Mouse (Mus musculus): ENCODE measurements around the gene Gm12184. TPM values are rescaled to one million over a fixed set of nuclear protein-coding genes. Genes with fewer than 3 reads are reported as not detected.

Gm12184 gene
- polyA plus RNA-seq (2012; rRNA removed), result 7.7 and 8.0 TPM in 2 replicates

DNA sequence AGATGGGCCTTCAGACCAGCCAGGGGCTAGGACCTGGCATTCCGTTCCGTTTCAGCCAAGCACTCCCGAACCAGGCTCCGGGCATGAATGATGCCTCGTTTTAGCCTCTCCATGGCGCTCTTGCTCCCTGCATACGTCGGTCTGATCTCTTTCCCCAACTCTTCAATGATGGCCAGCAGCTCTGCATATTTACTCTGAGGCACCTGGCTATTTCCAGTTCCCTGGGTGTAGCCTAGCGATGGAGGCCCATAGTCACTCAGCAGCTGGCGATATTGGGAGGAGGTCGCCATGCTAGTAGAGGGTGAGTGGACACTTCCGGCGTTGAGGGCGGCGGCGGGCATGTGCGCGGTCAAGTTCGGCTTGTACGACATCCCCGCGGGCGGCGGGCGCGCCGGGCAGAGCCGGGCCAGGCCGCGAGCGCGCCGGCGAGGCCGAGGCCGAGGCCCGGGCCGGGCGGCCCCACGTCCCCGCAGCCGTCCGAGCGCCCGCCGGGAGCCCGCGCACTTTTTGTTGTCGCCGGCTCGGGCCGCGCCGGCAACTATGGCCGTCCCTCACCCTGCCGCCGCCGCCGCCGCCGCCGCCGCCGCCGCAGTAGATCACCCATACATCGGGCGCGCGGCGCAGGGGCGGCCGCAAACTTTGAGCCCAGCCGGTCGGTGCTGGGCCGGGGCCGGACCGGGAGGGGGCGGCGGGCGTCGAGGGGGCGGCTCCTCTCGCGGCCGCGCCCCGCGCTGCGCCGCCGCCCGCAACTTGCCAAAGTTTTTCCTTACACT lies at the start of gene Gm12184, which contains the start of gene Trim7:
TSS of gene Gm12184 (minus strand) at position 677 of the 773 bp plus-strand sequence.
TSS of gene Trim7 (plus strand) at position 162 of the 773 bp plus-strand sequence.

DNA sequence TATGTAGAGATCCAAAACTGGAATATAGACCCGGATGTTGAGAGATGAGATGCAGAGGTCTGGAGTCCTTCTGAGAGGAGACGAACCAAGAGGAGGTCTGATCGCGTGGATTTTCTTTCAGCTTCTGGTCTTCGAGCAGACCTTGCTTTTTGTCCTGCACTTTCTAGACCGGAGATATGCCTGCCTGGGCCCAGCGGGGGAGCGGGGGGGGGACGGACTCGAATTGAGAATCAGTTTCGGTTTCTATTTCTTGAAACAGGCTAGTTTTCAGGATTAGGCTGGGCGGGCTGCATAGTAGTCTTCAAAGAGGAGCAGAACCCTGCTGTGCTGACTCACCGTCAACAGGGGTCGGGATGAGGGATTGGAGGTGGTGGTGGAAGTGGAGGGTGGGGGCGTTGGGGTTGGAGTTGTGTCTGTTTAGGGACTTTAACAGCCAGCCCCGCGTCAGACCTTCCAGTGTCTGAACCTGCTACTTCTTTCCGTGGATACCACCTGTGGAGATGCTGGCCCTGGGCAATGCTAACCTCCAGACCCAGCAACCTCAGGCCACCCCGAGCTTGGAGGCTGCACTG lies 44.8 kb upstream of the Gm12184 start, which contains the start of gene Irgm1:
TSS of gene Irgm1 (minus strand) at position 483 of the 572 bp plus-strand sequence.

DNA sequence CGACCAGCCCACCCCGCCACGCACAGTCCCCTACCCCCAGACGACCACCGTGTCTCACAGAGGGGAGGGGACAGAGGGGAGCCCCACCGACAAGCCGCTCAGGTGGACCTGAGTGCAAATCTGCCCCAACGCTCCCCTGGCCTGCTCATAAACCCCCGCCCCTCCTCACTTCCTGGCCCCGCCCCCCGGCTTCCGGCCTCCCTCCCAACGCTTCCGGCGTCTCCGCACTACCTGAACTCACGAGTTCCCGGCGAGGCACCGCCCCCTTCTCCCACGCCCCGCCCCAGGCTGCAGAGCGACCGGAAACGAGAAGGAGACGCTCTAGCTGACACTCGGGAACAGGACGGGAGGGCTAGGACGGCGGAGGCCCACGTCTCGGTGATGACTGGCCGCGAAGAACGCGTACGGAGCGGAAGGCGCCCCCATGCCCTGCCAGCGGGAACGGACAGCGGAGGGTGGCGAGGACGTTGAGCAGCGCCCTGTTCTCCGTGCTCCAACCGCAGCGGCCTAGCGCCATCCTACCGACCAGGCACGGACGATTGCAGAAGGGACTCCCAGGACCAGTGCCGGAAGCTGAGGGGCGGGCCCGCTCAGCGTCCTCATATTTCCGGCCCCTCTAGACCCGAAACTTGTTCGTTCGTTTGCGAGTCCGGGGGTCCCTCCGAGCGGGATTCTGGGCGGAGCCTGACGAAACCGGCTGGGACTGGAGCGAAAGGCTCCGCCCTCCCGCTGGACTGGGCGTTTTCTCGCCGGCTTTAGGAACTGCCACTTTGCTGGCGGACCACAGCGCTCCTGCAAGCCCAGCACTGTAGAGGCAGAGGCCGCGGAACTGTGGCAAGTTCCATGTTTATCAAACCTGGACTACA lies 9.4 kb downstream of the Gm12184 start, which contains the start of gene Trim41:
TSS of gene Trim41 (minus strand) at position 554 of the 866 bp plus-strand sequence.

DNA sequence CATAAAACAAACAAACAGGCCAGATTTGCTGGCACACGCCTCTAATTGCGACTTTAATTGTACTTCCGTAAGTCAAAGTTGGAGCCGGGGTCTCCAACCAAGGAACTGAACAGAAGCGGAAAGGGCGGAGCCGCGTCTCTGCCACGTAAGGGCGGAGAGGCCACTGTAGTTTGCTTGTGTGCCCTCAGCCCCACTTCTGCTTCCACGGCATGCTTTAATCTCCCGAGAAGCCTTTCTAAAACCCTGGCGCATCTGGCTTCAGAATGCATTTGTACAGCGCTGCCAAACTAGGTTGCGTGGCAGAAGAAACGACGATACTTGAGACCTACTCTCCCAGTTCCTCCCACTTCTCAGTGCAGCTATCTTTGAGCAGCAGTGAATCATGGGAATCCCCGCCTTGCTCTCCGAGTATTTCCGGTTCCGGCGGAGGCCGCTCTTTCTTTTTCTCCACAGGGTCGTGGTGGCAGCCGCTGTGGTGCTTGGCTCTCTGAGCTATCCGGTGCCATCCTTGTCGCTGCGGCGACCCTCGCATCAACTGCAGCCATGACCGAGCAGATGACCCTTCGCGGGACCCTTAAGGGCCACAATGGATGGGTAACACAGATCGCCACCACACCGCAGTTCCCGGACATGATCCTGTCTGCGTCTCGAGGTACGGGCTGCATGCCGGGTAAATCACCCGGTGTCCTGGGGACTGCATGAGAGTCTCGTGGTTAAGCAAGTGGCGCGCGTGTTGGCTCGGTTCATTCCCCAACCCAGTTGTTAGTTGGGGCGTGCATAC lies 26.3 kb downstream of the Gm12184 start, which contains the start of gene Rack1:
TSS of gene Rack1 (plus strand) at position 412 of the 781 bp plus-strand sequence.

Other genes with a start within 250 kb of the Gm12184 start
- gene Rack1, start 26.3 kb downstream of the Gm12184 start, polyA plus RNA-seq (2012; rRNA removed), result 1,065 and 1,125 TPM in 2 replicates
- 9.0 and 11.4 TPM in 2 replicates for gene Trim41, start 9.3 kb downstream of the Gm12184 start, polyA plus RNA-seq (2012; rRNA removed)
- gene Trim7, start 515 bp downstream of the Gm12184 start, polyA plus RNA-seq (2012; rRNA removed), result 0.88 and 0.94 TPM in 2 replicates
- gene Irgm1, start 45.0 kb upstream of the Gm12184 start, polyA plus RNA-seq (2012; rRNA removed), result 35.4 and 48.5 TPM in 2 replicates
- gene Gm5431, start 75.6 kb upstream of the Gm12184 start, polyA plus RNA-seq (2012; rRNA removed), result 0.96 and 0.99 TPM in 2 replicates
- 2.2 and 2.8 TPM in 2 replicates for gene Psme2b, start 119.5 kb upstream of the Gm12184 start, polyA plus RNA-seq (2012; rRNA removed)
- 0.42 TPM in 2 replicates for gene Olfr56, start 152.2 kb upstream of the Gm12184 start, polyA plus RNA-seq (2012; rRNA removed)
- 0.67 and 0.99 TPM in 2 replicates for gene 9930111J21Rik1, start 152.7 kb upstream of the Gm12184 start, polyA plus RNA-seq (2012; rRNA removed)
- gene Gm12185, start 165.6 kb upstream of the Gm12184 start, polyA plus RNA-seq (2012; rRNA removed), result 0.16 and 0.17 TPM in 2 replicates
- gene Tgtp1, start 167.5 kb upstream of the Gm12184 start, polyA plus RNA-seq (2012; rRNA removed), result 9.5 and 11.9 TPM in 2 replicates
- 1.9 TPM in 2 replicates for gene 9930111J21Rik2, start 224.6 kb upstream of the Gm12184 start, polyA plus RNA-seq (2012; rRNA removed)
- gene Tgtp2, start 237.6 kb upstream of the Gm12184 start, polyA plus RNA-seq (2012; rRNA removed), result 1.8 and 5.0 TPM in 2 replicates
- gene Ifi47, start 249.9 kb upstream of the Gm12184 start, polyA plus RNA-seq (2012; rRNA removed), result 17.6 and 25.6 TPM in 2 replicates